Mouse (Mus musculus) limb, embryonic 10.5 days (tissue): ENCODE measurements at regions not wholly inside any gene's neighbourhood (a gene's known extent, or its start where the extent isn't known, plus 50 kb on each side); places are given as distances from the start of the nearest gene placed in this dataset.

Experiments used
- DNase-seq: peaks from one replicate; pipeline ENCODE4 v3.0.0-alpha.2; 2017; ENCODE audit warnings: low spot score
- H3K27ac ChIP-seq: fragments of 300-500 bp; sonication (generic); 2 replicates; pipeline ENCODE4 v1.5.1; 2016; ENCODE audit warnings: mild to moderate bottlenecking
- H3K27me3 ChIP-seq: fragments of 300-500 bp; sonication (generic); 2 replicates; pipeline ENCODE4 v1.6.1; 2016; ENCODE audit warnings: low read depth, mild to moderate bottlenecking; ENCODE audit not compliant: poor library complexity, severe bottlenecking
- H3K36me3 ChIP-seq: fragments of 300-500 bp; sonication (generic); 2 replicates; pipeline ENCODE4 v1.6.1; 2016; ENCODE audit warnings: mild to moderate bottlenecking, moderate library complexity
- H3K4me1 ChIP-seq: fragments of 300-500 bp; sonication (generic); 2 replicates; pipeline ENCODE4 v1.6.1; 2016
- H3K4me3 ChIP-seq: fragments of 300-500 bp; sonication (generic); 2 replicates; pipeline ENCODE4 v1.5.1; 2016; ENCODE audit warnings: mild to moderate bottlenecking, moderate library complexity
- H3K9me3 ChIP-seq: fragments of 300-500 bp; sonication (generic); replicated peaks from 2 replicates; pipeline ENCODE4 v1.6.1; 2016; ENCODE audit warnings: mild to moderate bottlenecking
- WGBS: fragments of 180-500 bp; shearing (Covaris S2); methylation state at CpG from one replicate; pipeline ENCODE4 v1.1.7; 2016; 5-methylcytosine and 5-hydroxymethylcytosine counted together

GRCm38 (mm10) chr3:61285924-61286520, 75.4 kb upstream of the Rap2b start:
- Histone ChIP-seq H3K4me1 (no peaks in the 10 kb centered on the region), H3K27ac (no peak overlapping the region), H3K27me3 (no peaks in the 10 kb centered on the region), H3K36me3 (no peaks in the 10 kb centered on the region), H3K4me3 (no peak overlapping the region), H3K9me3 (no peaks in the 10 kb centered on the region)
- no peak for DNase-seq
- WGBS: 83% methylated on average over 10 of the region's 10 CpGs

- no peak overlapping the region for H3K27ac ChIP-seq
- H3K4me3 ChIP-seq: no peak overlapping the region
- no peak for DNase-seq
- no peaks in the 10 kb centered on the region for H3K27me3 ChIP-seq
- H3K36me3 ChIP-seq: no peaks in the 10 kb centered on the region
- H3K9me3 ChIP-seq: no peaks in the 10 kb centered on the region
- WGBS: 85% methylated on average over 1 of the region's 1 CpGs
- no peaks in the 10 kb centered on the region for H3K4me1 ChIP-seq
Measured at GRCm38 (mm10) chr3:61288195-61288594, 73.2 kb upstream of the Rap2b start.

- no peak for DNase-seq
- H3K27ac ChIP-seq: no peak overlapping the region
- H3K4me3 ChIP-seq: no peak overlapping the region
- WGBS: 80% methylated on average over 6 of the region's 6 CpGs
- H3K36me3 ChIP-seq: no peaks in the 10 kb centered on the region
- no peaks in the 10 kb centered on the region for H3K27me3 ChIP-seq
- H3K9me3 ChIP-seq: no peaks in the 10 kb centered on the region
- H3K4me1 ChIP-seq: no peaks in the 10 kb centered on the region
Measured at GRCm38 (mm10) chr3:61294855-61295254, 66.6 kb upstream of the Rap2b start.

GRCm38 (mm10) chr3:61297290-61297689, 64.1 kb upstream of the Rap2b start:
- no peak overlapping the region for H3K27ac ChIP-seq
- H3K36me3 ChIP-seq: no peaks in the 10 kb centered on the region
- no peaks in the 10 kb centered on the region for H3K27me3 ChIP-seq
- 66% methylated on average over 3 of the region's 3 CpGs for WGBS
- no peak for DNase-seq
- no peaks in the 10 kb centered on the region for H3K9me3 ChIP-seq
- H3K4me1 ChIP-seq: no peaks in the 10 kb centered on the region
- H3K4me3 ChIP-seq: no peak overlapping the region

GRCm38 (mm10) chr3:61302214-61302613, 59.2 kb upstream of the Rap2b start:
- H3K9me3 ChIP-seq: no peaks in the 10 kb centered on the region
- DNase-seq: no peak
- H3K27me3 ChIP-seq: no peaks in the 10 kb centered on the region
- 94% methylated on average over 3 of the region's 3 CpGs for WGBS
- no peaks in the 10 kb centered on the region for H3K4me1 ChIP-seq
- no peaks in the 10 kb centered on the region for H3K36me3 ChIP-seq
- H3K27ac ChIP-seq: no peak overlapping the region
- no peak overlapping the region for H3K4me3 ChIP-seq

GRCm38 (mm10) chr3:61303485-61303884, 58.0 kb upstream of the Rap2b start:
- 69% methylated on average over 3 of the region's 3 CpGs for WGBS
- no peak overlapping the region for H3K4me3 ChIP-seq
- no peak for DNase-seq

GRCm38 (mm10) chr3:61306306-61306705, 55.1 kb upstream of the Rap2b start:
- no peaks in the 10 kb centered on the region for H3K27me3 ChIP-seq
- no peaks in the 10 kb centered on the region for H3K4me1 ChIP-seq
- no peak overlapping the region for H3K27ac ChIP-seq
- no peaks in the 10 kb centered on the region for H3K36me3 ChIP-seq
- no peak overlapping the region for H3K4me3 ChIP-seq
- no peak for DNase-seq
- WGBS: 43% methylated on average over 2 of the region's 2 CpGs
- no peaks in the 10 kb centered on the region for H3K9me3 ChIP-seq

More at GRCm38 (mm10) chr3:61303485-61303884, 58.0 kb upstream of the Rap2b start:
- Histone ChIP-seq H3K9me3 (no peaks in the 10 kb centered on the region), H3K27ac (no peak overlapping the region), H3K4me1 (no peaks in the 10 kb centered on the region), H3K27me3 (no peaks in the 10 kb centered on the region), H3K36me3 (no peaks in the 10 kb centered on the region)

GRCm38 (mm10) chr3:61308764-61309163, 52.7 kb upstream of the Rap2b start:
- H3K4me3 ChIP-seq: no peak overlapping the region
- no peak overlapping the region for H3K27ac ChIP-seq
- DNase-seq: no peak
- no peaks in the 10 kb centered on the region for H3K27me3 ChIP-seq
- WGBS: 94% methylated on average over 2 of the region's 2 CpGs
- H3K4me1 ChIP-seq: no peaks in the 10 kb centered on the region
- no peaks in the 10 kb centered on the region for H3K36me3 ChIP-seq
- no peaks in the 10 kb centered on the region for H3K9me3 ChIP-seq

GRCm38 (mm10) chr3:61309197-61309596, 52.2 kb upstream of the Rap2b start:
- no peaks in the 10 kb centered on the region for H3K4me1 ChIP-seq
- DNase-seq: no peak
- WGBS: 98% methylated on average over 1 of the region's 1 CpGs
- no peaks in the 10 kb centered on the region for H3K27me3 ChIP-seq
- no peak overlapping the region for H3K27ac ChIP-seq
- no peaks in the 10 kb centered on the region for H3K36me3 ChIP-seq
- no peak overlapping the region for H3K4me3 ChIP-seq
- H3K9me3 ChIP-seq: no peaks in the 10 kb centered on the region
